Mouse (Mus musculus): ENCODE results near the gene Car4. TPM values are rescaled to one million over a fixed set of nuclear protein-coding genes. Genes with fewer than 3 reads are reported as not detected.
A peak's percentile ranks its signal among the peaks of the same experiment; 100 is the strongest.

The Car4 gene
- polyA plus RNA-seq, 1 experiment from 2014 or later = 11.4 TPM

DNA sequence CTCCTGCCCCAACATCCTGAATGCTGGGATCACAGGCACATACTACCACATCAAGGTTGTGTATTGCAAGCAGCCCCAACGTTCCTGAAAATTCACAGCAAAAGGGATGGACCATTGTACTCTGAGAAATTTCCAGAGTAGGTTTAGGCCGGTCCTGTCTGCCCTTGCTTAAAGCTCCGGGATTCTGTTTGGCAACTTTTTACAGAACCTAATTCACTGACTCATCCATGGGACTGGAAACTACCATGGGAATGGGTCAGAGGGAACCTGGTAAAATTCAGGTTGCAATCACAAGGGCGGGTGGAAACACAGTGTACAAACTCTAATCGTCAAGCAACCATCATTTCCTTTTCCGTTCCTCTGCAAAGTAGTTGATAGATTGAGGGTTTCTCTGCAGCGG, 37.6 kb upstream of the Car4 start:
- no peak overlapping the region for H3K27ac ChIP-seq (ENCODE audit: low read depth, low read length)
- no peak for ATAC-seq (replicated peaks; ENCODE audit: insufficient number of reproducible peaks, low FRiP score, low TSS enrichment)

DNA sequence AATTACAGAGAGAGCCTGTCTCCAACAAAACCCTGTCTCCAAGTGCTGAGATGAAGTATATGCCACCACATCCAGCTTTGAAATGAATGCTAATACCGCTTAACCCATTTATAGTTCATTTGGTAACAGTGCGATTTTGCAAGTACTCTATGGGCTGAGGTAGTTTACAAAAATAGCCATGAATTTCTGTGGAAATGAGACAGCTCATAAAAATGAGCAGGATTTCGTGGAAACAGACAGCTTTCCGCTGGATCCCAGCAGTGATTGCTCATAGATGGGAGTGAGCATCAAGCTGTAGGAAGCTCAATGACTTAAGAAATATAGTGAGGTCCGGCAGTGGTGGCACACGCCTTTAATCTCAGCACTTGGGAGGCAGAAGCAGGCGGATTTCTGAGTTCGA, 36.6 kb upstream of the Car4 start:
- H3K9ac ChIP-seq (ENCODE audit: low read depth, low read length) = no peak overlapping the region
- no peak for ATAC-seq (replicated peaks; ENCODE audit: insufficient number of reproducible peaks, low FRiP score, low TSS enrichment)
- no peak overlapping the region for H3K4me3 ChIP-seq (ENCODE audit: low read depth, low read length)
- H3K36me3 ChIP-seq (ENCODE audit: control insufficient read depth, insufficient read depth, low read length) = no peaks in the 10 kb centered on the region
- H3K27ac ChIP-seq (ENCODE audit: low read depth, low read length) = no peak overlapping the region
- no peaks in the 10 kb centered on the region for H3K27me3 ChIP-seq (ENCODE audit: control insufficient read depth, insufficient read depth, low read length)
- H3K9me3 ChIP-seq (replicated peaks; ENCODE audit: control insufficient read depth, low read length) = no peaks in the 10 kb centered on the region
- 79% methylated on average over 8 of the region's 8 CpGs for WGBS (ENCODE audit: insufficient replicate concordance)
- H3K4me1 ChIP-seq (ENCODE audit: control insufficient read depth, insufficient read depth, low read length) = no peaks in the 10 kb centered on the region
- no peak overlapping the region for H3K4me2 ChIP-seq

More for the DNA sequence above, 37.6 kb upstream of the Car4 start:
- no peak overlapping the region for H3K4me2 ChIP-seq
- H3K4me1 ChIP-seq (ENCODE audit: control insufficient read depth, insufficient read depth, low read length) = no peaks in the 10 kb centered on the region
- no peaks in the 10 kb centered on the region for H3K36me3 ChIP-seq (ENCODE audit: control insufficient read depth, insufficient read depth, low read length)
- no peak overlapping the region for H3K9ac ChIP-seq (ENCODE audit: low read depth, low read length)
- 50% methylated on average over 7 of the region's 7 CpGs for WGBS (ENCODE audit: insufficient replicate concordance)
- no peaks in the 10 kb centered on the region for H3K9me3 ChIP-seq (replicated peaks; ENCODE audit: control insufficient read depth, low read length)
- H3K27me3 ChIP-seq (ENCODE audit: control insufficient read depth, insufficient read depth, low read length) = no peaks in the 10 kb centered on the region
- no peak overlapping the region for H3K4me3 ChIP-seq (ENCODE audit: low read depth, low read length)

DNA sequence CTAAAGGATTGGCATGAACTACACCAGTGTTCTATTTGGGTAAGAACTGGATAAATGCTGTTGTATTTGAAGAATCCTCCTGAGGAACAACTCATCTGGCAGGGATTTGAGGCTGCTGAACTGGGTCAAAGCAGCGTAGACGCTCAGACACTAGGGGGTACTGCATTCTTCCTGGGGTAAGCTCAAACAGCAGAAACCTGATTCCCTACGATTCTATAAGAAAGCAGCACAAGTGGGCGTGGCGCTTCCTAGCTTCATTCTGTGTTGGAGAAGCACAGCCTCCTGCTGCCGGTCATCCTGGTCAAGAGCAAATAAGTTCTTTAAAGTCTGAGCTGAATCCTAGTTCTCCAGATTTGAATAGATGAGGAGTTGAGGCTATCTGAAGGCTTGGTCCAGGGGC, 25.3 kb upstream of the Car4 start:
- H3K9ac ChIP-seq (ENCODE audit: low read depth, low read length) = no peak overlapping the region
- H3K4me3 ChIP-seq (ENCODE audit: low read depth, low read length) = no peak overlapping the region
- H3K4me2 ChIP-seq = no peak overlapping the region
- H3K9me3 ChIP-seq (replicated peaks; ENCODE audit: control insufficient read depth, low read length) = no peaks in the 10 kb centered on the region
- no peaks in the 10 kb centered on the region for H3K36me3 ChIP-seq (ENCODE audit: control insufficient read depth, insufficient read depth, low read length)
- no peaks in the 10 kb centered on the region for H3K27me3 ChIP-seq (ENCODE audit: control insufficient read depth, insufficient read depth, low read length)
- no peak overlapping the region for H3K27ac ChIP-seq (ENCODE audit: low read depth, low read length)
- ATAC-seq (replicated peaks; ENCODE audit: insufficient number of reproducible peaks, low FRiP score, low TSS enrichment) = no peak
- 13% methylated on average over 6 of the region's 6 CpGs for WGBS (ENCODE audit: insufficient replicate concordance)
- H3K4me1 ChIP-seq (ENCODE audit: control insufficient read depth, insufficient read depth, low read length) = no peaks in the 10 kb centered on the region

- no peaks in the 10 kb centered on the region for H3K9me3 ChIP-seq (replicated peaks; ENCODE audit: control insufficient read depth, low read length)
- H3K36me3 ChIP-seq (ENCODE audit: control insufficient read depth, insufficient read depth, low read length) = no peaks in the 10 kb centered on the region
- 64% methylated on average over 8 of the region's 8 CpGs for WGBS (ENCODE audit: insufficient replicate concordance)
- no peak overlapping the region for H3K9ac ChIP-seq (ENCODE audit: low read depth, low read length)
- H3K4me1 ChIP-seq (ENCODE audit: control insufficient read depth, insufficient read depth, low read length) = no peaks in the 10 kb centered on the region
- no peak overlapping the region for H3K4me2 ChIP-seq
- ATAC-seq (replicated peaks; ENCODE audit: insufficient number of reproducible peaks, low FRiP score, low TSS enrichment) = no peak
- no peak overlapping the region for H3K27ac ChIP-seq (ENCODE audit: low read depth, low read length)
- H3K4me3 ChIP-seq (ENCODE audit: low read depth, low read length) = no peak overlapping the region
- H3K27me3 ChIP-seq (ENCODE audit: control insufficient read depth, insufficient read depth, low read length) = peaks cover 6% of the 10 kb centered on the region
Observed at GRCm38 (mm10) chr11:84939508-84940053, 18.0 kb upstream of the Car4 start.

GRCm38 (mm10) chr11:84940140-84940539, 17.4 kb upstream of the Car4 start:
- Histone ChIP-seq H3K27me3 (ENCODE audit: control insufficient read depth, insufficient read depth, low read length) (peaks cover 6% of the 10 kb centered on the region), H3K27ac (ENCODE audit: low read depth, low read length) (no peak overlapping the region), H3K9me3 (replicated peaks; ENCODE audit: control insufficient read depth, low read length) (no peaks in the 10 kb centered on the region), H3K36me3 (ENCODE audit: control insufficient read depth, insufficient read depth, low read length) (no peaks in the 10 kb centered on the region), H3K9ac (ENCODE audit: low read depth, low read length) (no peak overlapping the region), H3K4me3 (ENCODE audit: low read depth, low read length) (no peak overlapping the region), H3K4me2 (no peak overlapping the region), H3K4me1 (ENCODE audit: control insufficient read depth, insufficient read depth, low read length) (no peaks in the 10 kb centered on the region)
- WGBS (ENCODE audit: insufficient replicate concordance) = 73% methylated on average over 10 of the region's 10 CpGs
- ATAC-seq (replicated peaks; ENCODE audit: insufficient number of reproducible peaks, low FRiP score, low TSS enrichment) = no peak

- Histone ChIP-seq H3K4me3 (ENCODE audit: low read depth, low read length) (no peak overlapping the region), H3K4me2 (peak overlapping the region; percentile 27; the same call in 1 of the 2 replicates)
Observed at GRCm38 (mm10) chr11:84943948-84944347, 13.6 kb upstream of the Car4 start.

GRCm38 (mm10) chr11:84944639-84945435, 12.7 kb upstream of the Car4 start:
- ATAC-seq (replicated peaks; ENCODE audit: insufficient number of reproducible peaks, low FRiP score, low TSS enrichment) = no peak
- H3K4me3 ChIP-seq (ENCODE audit: low read depth, low read length) = no peak overlapping the region
- 2% methylated on average over 12 of the region's 12 CpGs for WGBS (ENCODE audit: insufficient replicate concordance)
- H3K27ac ChIP-seq (ENCODE audit: low read depth, low read length) = no peak overlapping the region
- peaks cover 10% of the 10 kb centered on the region for H3K27me3 ChIP-seq (ENCODE audit: control insufficient read depth, insufficient read depth, low read length)
- H3K4me1 ChIP-seq (ENCODE audit: control insufficient read depth, insufficient read depth, low read length) = no peaks in the 10 kb centered on the region
- no peaks in the 10 kb centered on the region for H3K9me3 ChIP-seq (replicated peaks; ENCODE audit: control insufficient read depth, low read length)
- H3K36me3 ChIP-seq (ENCODE audit: control insufficient read depth, insufficient read depth, low read length) = no peaks in the 10 kb centered on the region
- H3K9ac ChIP-seq (ENCODE audit: low read depth, low read length) = no peak overlapping the region
- no peak overlapping the region for H3K4me2 ChIP-seq

More at GRCm38 (mm10) chr11:84943948-84944347, 13.6 kb upstream of the Car4 start:
- H3K27ac ChIP-seq (ENCODE audit: low read depth, low read length) = no peak overlapping the region
- H3K36me3 ChIP-seq (ENCODE audit: control insufficient read depth, insufficient read depth, low read length) = no peaks in the 10 kb centered on the region
- ATAC-seq (replicated peaks; ENCODE audit: insufficient number of reproducible peaks, low FRiP score, low TSS enrichment) = no peak
- H3K9ac ChIP-seq (ENCODE audit: low read depth, low read length) = no peak overlapping the region
- H3K27me3 ChIP-seq (ENCODE audit: control insufficient read depth, insufficient read depth, low read length) = peaks cover 10% of the 10 kb centered on the region
- WGBS (ENCODE audit: insufficient replicate concordance) = under 1% methylated on average over 15 of the region's 15 CpGs
- no peaks in the 10 kb centered on the region for H3K9me3 ChIP-seq (replicated peaks; ENCODE audit: control insufficient read depth, low read length)
- no peaks in the 10 kb centered on the region for H3K4me1 ChIP-seq (ENCODE audit: control insufficient read depth, insufficient read depth, low read length)

GRCm38 (mm10) chr11:84945841-84946240, 11.7 kb upstream of the Car4 start:
- no peak for ATAC-seq (replicated peaks; ENCODE audit: insufficient number of reproducible peaks, low FRiP score, low TSS enrichment)
- H3K9ac ChIP-seq (ENCODE audit: low read depth, low read length) = no peak overlapping the region
- no peak overlapping the region for H3K27ac ChIP-seq (ENCODE audit: low read depth, low read length)
- H3K4me3 ChIP-seq (ENCODE audit: low read depth, low read length) = no peak overlapping the region
- 45% methylated on average over 3 of the region's 3 CpGs for WGBS (ENCODE audit: insufficient replicate concordance)
- no peak overlapping the region for H3K4me2 ChIP-seq
- H3K4me1 ChIP-seq (ENCODE audit: control insufficient read depth, insufficient read depth, low read length) = no peaks in the 10 kb centered on the region
- H3K36me3 ChIP-seq (ENCODE audit: control insufficient read depth, insufficient read depth, low read length) = no peaks in the 10 kb centered on the region
- peaks cover 10% of the 10 kb centered on the region for H3K27me3 ChIP-seq (ENCODE audit: control insufficient read depth, insufficient read depth, low read length)
- H3K9me3 ChIP-seq (replicated peaks; ENCODE audit: control insufficient read depth, low read length) = no peaks in the 10 kb centered on the region

DNA sequence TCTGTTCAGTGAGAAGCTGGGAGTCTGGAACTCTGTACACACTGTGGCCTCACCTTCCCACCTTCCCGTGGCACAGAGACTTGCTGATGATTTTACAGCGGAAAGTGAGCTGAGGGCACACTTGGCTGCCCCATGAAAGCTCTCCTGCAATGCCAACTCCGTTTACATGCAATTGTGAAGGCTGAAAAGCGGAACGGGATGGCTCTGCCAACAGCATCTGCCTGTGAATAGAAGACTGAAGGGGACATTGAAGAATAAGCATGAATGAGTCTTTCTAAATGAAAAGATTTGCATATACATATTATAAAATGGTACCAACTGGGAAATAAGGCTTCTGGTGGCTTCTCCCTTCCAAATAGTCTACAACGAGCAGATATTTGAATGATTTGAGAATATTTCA, 10.4 kb upstream of the Car4 start:
- H3K27ac ChIP-seq (ENCODE audit: low read depth, low read length) = no peak overlapping the region
- H3K4me3 ChIP-seq (ENCODE audit: low read depth, low read length) = no peak overlapping the region
- WGBS (ENCODE audit: insufficient replicate concordance) = 77% methylated on average over 6 of the region's 6 CpGs
- no peaks in the 10 kb centered on the region for H3K36me3 ChIP-seq (ENCODE audit: control insufficient read depth, insufficient read depth, low read length)
- no peak overlapping the region for H3K9ac ChIP-seq (ENCODE audit: low read depth, low read length)
- H3K4me1 ChIP-seq (ENCODE audit: control insufficient read depth, insufficient read depth, low read length) = no peaks in the 10 kb centered on the region
- H3K9me3 ChIP-seq (replicated peaks; ENCODE audit: control insufficient read depth, low read length) = no peaks in the 10 kb centered on the region
- no peak overlapping the region for H3K4me2 ChIP-seq
- no peak for ATAC-seq (replicated peaks; ENCODE audit: insufficient number of reproducible peaks, low FRiP score, low TSS enrichment)
- peaks cover 10% of the 10 kb centered on the region for H3K27me3 ChIP-seq (ENCODE audit: control insufficient read depth, insufficient read depth, low read length)

Data from heart, embryonic 11.5 days (tissue).